13 mouse cellular contexts compared by ENCODE assay signal in genomic region chr2:157328570-157328969, GRCm38 (mm10). TPM values are rescaled to one million over a fixed set of nuclear protein-coding genes. Genes with fewer than 3 reads are reported as not detected.
DNase-seq lines count a peak whose midpoint lies in the region; ATAC-seq lines count a peak whose summit lies in the region.
"Had no signal": no experiment of that assay in that cellular context is flagged by ENCODE, and none has a peak within 500 bp of the region (broad histone marks: within the 10 kb centered on the region; RNA-seq: fewer than 3 reads in every experiment).

No protein-coding gene starts in this region.

- no peak overlapping the region for H3K4me3 ChIP-seq in embryonic facial prominence, embryonic 14.5 days (ENCODE audit: low read depth, low read length)
- H3K4me3 ChIP-seq: layer of hippocampus, adult 2 months had no signal

- no peak overlapping the region for H3K27ac ChIP-seq in embryonic facial prominence, embryonic 14.5 days (replicated peaks; ENCODE audit: low read depth, low read length)
- H3K27ac ChIP-seq: layer of hippocampus, adult 2 months had no signal

- H3K27me3 ChIP-seq in embryonic facial prominence, embryonic 14.5 days (replicated peaks; ENCODE audit: control insufficient read depth, insufficient read depth, low read length), result no peaks in the 10 kb centered on the region

- DNase-seq in ovary, adult 18-20 months (ENCODE audit: low spot score), result peak; percentile 50
- DNase-seq in ovary, postnatal 10 days (ENCODE audit: low spot score), result no peak
- peak; percentile 27 for DNase-seq in embryonic facial prominence, embryonic 14.5 days (ENCODE audit: low spot score)
- peak; percentile 45 for DNase-seq in mesoderm, embryonic 11.5 days (ENCODE audit: low read depth, low spot score)
- peak; percentile 77 for DNase-seq in retina, postnatal 1 day
- no peak for DNase-seq in left cerebral cortex, postnatal 25 days (ENCODE audit: low spot score in 2 of 2)
- DNase-seq in layer of hippocampus, postnatal 25 days (ENCODE audit: extremely low spot score in 1 of 2, low spot score in 1 of 2), result no peak
- DNase-seq: gastrocnemius, postnatal 14 days; thymus, adult 18-20 months had no signal

- no peaks in the 10 kb centered on the region for H3K4me1 ChIP-seq in embryonic facial prominence, embryonic 14.5 days (ENCODE audit: control insufficient read depth, insufficient read depth, low read length)

- intact Hi-C loops in left cerebral cortex, postnatal 25 days (cut with DNase I), result no loop called here

- H3K9ac ChIP-seq in embryonic facial prominence, embryonic 14.5 days (ENCODE audit: low read depth, low read length), result no peak overlapping the region

- ATAC-seq in embryonic facial prominence, embryonic 14.5 days (ENCODE audit: low read depth), result no peak
- ATAC-seq in cerebellum, adult (ENCODE audit: insufficient number of reproducible peaks, low FRiP score, low TSS enrichment), result no peak

- 38% methylated on average over 11 of the region's 11 CpGs for WGBS in embryonic facial prominence, embryonic 14.5 days

- no peak overlapping the region for H3K4me2 ChIP-seq in embryonic facial prominence, embryonic 14.5 days (ENCODE audit: low read depth, low read length)
- H3K4me2 ChIP-seq: liver, embryonic 11.5 days had no signal

- no peaks in the 10 kb centered on the region for H3K9me3 ChIP-seq in embryonic facial prominence, embryonic 14.5 days (ENCODE audit: control insufficient read depth, low read length)

- H3K36me3 ChIP-seq in embryonic facial prominence, embryonic 14.5 days (ENCODE audit: control insufficient read depth, insufficient read depth, low read length), result peaks cover 43% of the 10 kb centered on the region

RNA-seq across cellular contexts. Expression of gene Ghrh, which starts 18.7 kb away (rescaled TPM):
- 0.51 TPM in 1 of 2 replicates, not detected in the other for polyA plus RNA-seq in embryonic facial prominence, embryonic 14.5 days (2014; fragmentation: Nextera tagmentation; extraction: Ambion mirVana)
- not detected for total RNA-seq in left cerebral cortex, postnatal 25 days (2021)
- under 1 TPM in 1 of 2 experiments, not detected in 1; 0.59 TPM for total RNA-seq in layer of hippocampus, postnatal 25 days (2021)
- total RNA-seq: gastrocnemius, postnatal 14 days; layer of hippocampus, adult 2 months; megakaryocyte progenitor cell, adult 5-6 weeks had no signal
- polyA plus RNA-seq: liver, embryonic 11.5 days had no signal

RNA-seq across cellular contexts. Expression of gene Manbal, which starts 38.8 kb away (rescaled TPM):
- polyA plus RNA-seq in embryonic facial prominence, embryonic 14.5 days (2014; fragmentation: Nextera tagmentation; extraction: Ambion mirVana), result 39.7 and 43.3 TPM in 2 replicates
- 10 to 100 TPM; 64.8 to 65.6 TPM for total RNA-seq in left cerebral cortex, postnatal 25 days (2021)
- total RNA-seq in layer of hippocampus, postnatal 25 days (2021), result 10 to 100 TPM; 61.3 to 66.5 TPM

RNA-seq across cellular contexts. Expression of gene Mroh8, which starts 49.2 kb away (rescaled TPM):
- 0.12 and 0.29 TPM in 2 replicates for polyA plus RNA-seq in embryonic facial prominence, embryonic 14.5 days (2014; fragmentation: Nextera tagmentation; extraction: Ambion mirVana)
- total RNA-seq in left cerebral cortex, postnatal 25 days (2021), result 1 to 10 TPM; 1.0 to 1.4 TPM
- 1 to 10 TPM; 1.0 to 1.2 TPM for total RNA-seq in layer of hippocampus, postnatal 25 days (2021)

RNA-seq across cellular contexts. Expression of gene Rpn2, which starts 49.8 kb away (rescaled TPM):
- polyA plus RNA-seq in embryonic facial prominence, embryonic 14.5 days (2014; fragmentation: Nextera tagmentation; extraction: Ambion mirVana), result 310 and 342 TPM in 2 replicates
- 100 to 1,000 TPM; 124 to 130 TPM for total RNA-seq in left cerebral cortex, postnatal 25 days (2021)
- total RNA-seq in layer of hippocampus, postnatal 25 days (2021), result 100 to 1,000 TPM; 133 to 141 TPM

Comparison
In these comparisons a context has a peak if more than half of its experiments do, and no peak if none do; other contexts are left out.
1. DNase-seq: peak in ovary, adult 18-20 months (single experiment), embryonic facial prominence, embryonic 14.5 days (single experiment), mesoderm, embryonic 11.5 days (single experiment) and retina, postnatal 1 day (single experiment); none in ovary, postnatal 10 days (single experiment), left cerebral cortex, postnatal 25 days (0 of 2) and layer of hippocampus, postnatal 25 days (0 of 2).